Comparison of ENCODE assay signal across 10 mouse cellular contexts in the genomic region with DNA sequence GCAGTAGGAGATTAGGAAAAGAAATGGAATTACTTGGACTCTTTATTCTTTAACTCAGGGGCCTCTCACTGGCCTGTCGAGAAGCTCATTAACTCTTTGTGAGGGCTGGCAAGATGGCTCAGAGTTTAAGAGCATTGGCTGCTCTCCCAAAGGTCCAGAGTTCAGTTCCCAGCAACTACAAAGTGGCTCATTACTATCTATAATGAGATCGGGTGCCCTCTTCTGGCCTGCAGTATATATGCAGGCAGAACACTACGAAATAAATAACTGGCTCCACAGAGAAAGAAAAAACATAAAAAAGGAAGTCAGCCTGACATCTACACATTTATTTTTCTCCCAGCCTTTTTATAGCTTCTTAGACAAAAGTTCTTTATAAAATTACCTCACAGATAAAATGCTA. TPM values are rescaled to one million over a fixed set of nuclear protein-coding genes. Genes with fewer than 3 reads are reported as not detected.
DNase-seq lines count a peak whose midpoint lies in the region; ATAC-seq and TF ChIP-seq lines count a peak whose summit lies in the region.
"Had no signal": no experiment of that assay in that cellular context is flagged by ENCODE, and none has a peak within 500 bp of the region (broad histone marks: within the 10 kb centered on the region; RNA-seq: fewer than 3 reads in every experiment).

No protein-coding gene starts in this region.

- no peak overlapping the region for H3K4me3 ChIP-seq in forebrain, postnatal 0 days (ENCODE audit: low read depth, low read length)
- H3K4me3 ChIP-seq in forebrain, embryonic 16.5 days (replicated peaks; ENCODE audit: low read length), result no peak overlapping the region
- no peak overlapping the region for H3K4me3 ChIP-seq in midbrain, postnatal 0 days (ENCODE audit: low read depth, low read length)
- H3K4me3 ChIP-seq in midbrain, embryonic 13.5 days (replicated peaks), result no peak overlapping the region
- H3K4me3 ChIP-seq: limb, embryonic 15.5 days had no signal

- TF ChIP-seq CTCF in forebrain, postnatal 0 days (IDR thresholded peaks at IDR 0.05; ENCODE audit: low read depth), result peak; percentile 61
- TF ChIP-seq CTCF in midbrain, postnatal 0 days (IDR thresholded peaks at IDR 0.05), result peak; percentile 65

- H3K27me3 ChIP-seq in forebrain, postnatal 0 days (ENCODE audit: insufficient read depth, low read length), result no peaks in the 10 kb centered on the region
- no peaks in the 10 kb centered on the region for H3K27me3 ChIP-seq in forebrain, embryonic 16.5 days (replicated peaks; ENCODE audit: control insufficient read depth, insufficient read depth, low read length)
- H3K27me3 ChIP-seq in midbrain, postnatal 0 days (ENCODE audit: insufficient read depth, low read length), result no peaks in the 10 kb centered on the region
- H3K27me3 ChIP-seq in midbrain, embryonic 13.5 days, result no peaks in the 10 kb centered on the region
- H3K27me3 ChIP-seq: limb, embryonic 15.5 days had no signal

- no peaks in the 10 kb centered on the region for H3K9me3 ChIP-seq in forebrain, postnatal 0 days (ENCODE audit: low read length)
- no peaks in the 10 kb centered on the region for H3K9me3 ChIP-seq in forebrain, embryonic 16.5 days (ENCODE audit: control insufficient read depth, low read length)
- H3K9me3 ChIP-seq in midbrain, postnatal 0 days (ENCODE audit: low read length), result no peaks in the 10 kb centered on the region
- H3K9me3 ChIP-seq in midbrain, embryonic 13.5 days, result no peaks in the 10 kb centered on the region
- H3K9me3 ChIP-seq: limb, embryonic 15.5 days had no signal

- no peak overlapping the region for H3K9ac ChIP-seq in forebrain, postnatal 0 days
- H3K9ac ChIP-seq in forebrain, embryonic 16.5 days (replicated peaks; ENCODE audit: low read depth, low read length), result no peak overlapping the region
- H3K9ac ChIP-seq in midbrain, postnatal 0 days (replicated peaks; ENCODE audit: low read length, poor library complexity, severe bottlenecking), result no peak overlapping the region
- H3K9ac ChIP-seq in midbrain, embryonic 13.5 days (replicated peaks), result no peak overlapping the region
- H3K9ac ChIP-seq: limb, embryonic 15.5 days had no signal

- no peaks in the 10 kb centered on the region; the same call in 1 of the 2 replicates for H3K36me3 ChIP-seq in forebrain, postnatal 0 days (ENCODE audit: insufficient read depth)
- no peaks in the 10 kb centered on the region for H3K36me3 ChIP-seq in forebrain, embryonic 16.5 days (ENCODE audit: control insufficient read depth, insufficient read depth)
- H3K36me3 ChIP-seq in midbrain, postnatal 0 days (ENCODE audit: insufficient read depth, low read length), result no peaks in the 10 kb centered on the region
- no peaks in the 10 kb centered on the region; the same call in 1 of the 2 replicates for H3K36me3 ChIP-seq in midbrain, embryonic 13.5 days
- H3K36me3 ChIP-seq: limb, embryonic 15.5 days had no signal

- H3K27ac ChIP-seq in forebrain, postnatal 0 days (ENCODE audit: low read depth, low read length), result no peak overlapping the region
- H3K27ac ChIP-seq in forebrain, embryonic 16.5 days (ENCODE audit: low read length), result no peak overlapping the region
- H3K27ac ChIP-seq in midbrain, postnatal 0 days (ENCODE audit: low read depth, low read length), result no peak overlapping the region
- no peak overlapping the region for H3K27ac ChIP-seq in midbrain, embryonic 13.5 days
- H3K27ac ChIP-seq: limb, embryonic 15.5 days had no signal

- no peak for ATAC-seq in forebrain, postnatal 0 days
- ATAC-seq in forebrain, embryonic 16.5 days, result no peak
- ATAC-seq in midbrain, postnatal 0 days (ENCODE audit: low FRiP score), result no peak
- ATAC-seq in midbrain, embryonic 13.5 days, result no peak
- ATAC-seq in inflammation-experienced regulatory T-cells, adult 6 months, result no peak

- WGBS in forebrain, postnatal 0 days, result 13% methylated on average over 3 of the region's 3 CpGs
- WGBS in forebrain, embryonic 16.5 days, result 12% methylated on average over 3 of the region's 3 CpGs
- 18% methylated on average over 3 of the region's 3 CpGs for WGBS in midbrain, postnatal 0 days
- 34% methylated on average over 3 of the region's 3 CpGs for WGBS in midbrain, embryonic 13.5 days

- peak; percentile 30 for DNase-seq in forebrain, postnatal 0 days
- peak; percentile 27 for DNase-seq in midbrain, postnatal 0 days (ENCODE audit: low spot score)
- peak; percentile 45 to 56 for DNase-seq in kidney, postnatal 4 days
- peak; percentile 36 to 41 for DNase-seq in thymus, postnatal 36 days
- no peak for DNase-seq in right cerebral cortex, postnatal 36 days (ENCODE audit: low spot score in 2 of 2)
- DNase-seq: cerebellum, adult 9-11 months had no signal

- peaks cover 11% of the 10 kb centered on the region for H3K4me1 ChIP-seq in forebrain, postnatal 0 days (ENCODE audit: insufficient read depth)
- peaks cover 21% of the 10 kb centered on the region for H3K4me1 ChIP-seq in forebrain, embryonic 16.5 days (replicated peaks; ENCODE audit: control insufficient read depth, insufficient read depth, low read length)
- peaks cover 8% of the 10 kb centered on the region; the same call in 1 of the 2 replicates for H3K4me1 ChIP-seq in midbrain, postnatal 0 days (ENCODE audit: insufficient read depth, low read length)
- peaks cover 25% of the 10 kb centered on the region for H3K4me1 ChIP-seq in midbrain, embryonic 13.5 days (replicated peaks)

- H3K4me2 ChIP-seq in forebrain, postnatal 0 days (ENCODE audit: low read depth), result no peak overlapping the region
- H3K4me2 ChIP-seq in forebrain, embryonic 16.5 days (ENCODE audit: low read length), result no peak overlapping the region
- no peak overlapping the region for H3K4me2 ChIP-seq in midbrain, postnatal 0 days (ENCODE audit: low read depth, low read length, poor library complexity, severe bottlenecking)
- no peak overlapping the region for H3K4me2 ChIP-seq in midbrain, embryonic 13.5 days (replicated peaks)
- H3K4me2 ChIP-seq: limb, embryonic 15.5 days had no signal

RNA-seq across cellular contexts. Expression of gene Tecr, which starts 11.4 kb away (rescaled TPM):
- 762 and 857 TPM in 2 replicates for total RNA-seq in forebrain, postnatal 0 days (2014; rRNA removed)
- polyA plus RNA-seq in forebrain, postnatal 0 days (2015; fragmentation: Nextera tagmentation; extraction: Ambion mirVana), result 1,089 and 1,117 TPM in 2 replicates
- polyA plus RNA-seq in forebrain, embryonic 16.5 days (2015; fragmentation: Nextera tagmentation; extraction: Ambion mirVana), result 694 and 809 TPM in 2 replicates
- total RNA-seq in midbrain, postnatal 0 days (2014; rRNA removed), result 1,134 and 1,270 TPM in 2 replicates
- 1,433 and 1,533 TPM in 2 replicates for polyA plus RNA-seq in midbrain, postnatal 0 days (2015; fragmentation: Nextera tagmentation; extraction: Ambion mirVana)
- 820 and 847 TPM in 2 replicates for polyA plus RNA-seq in midbrain, embryonic 13.5 days (2015; fragmentation: Nextera tagmentation; extraction: Ambion mirVana)
- 100 to 1,000 TPM; 341 to 488 (median 426) TPM for polyA plus RNA-seq in inflammation-experienced regulatory T-cells, adult 6 months (2017; shearing (Covaris generic))

RNA-seq across cellular contexts. Expression of gene Dnajb1, which starts 11.6 kb away (rescaled TPM):
- total RNA-seq in forebrain, postnatal 0 days (2014; rRNA removed), result 41.2 and 46.6 TPM in 2 replicates
- polyA plus RNA-seq in forebrain, postnatal 0 days (2015; fragmentation: Nextera tagmentation; extraction: Ambion mirVana), result 40.7 and 65.1 TPM in 2 replicates
- 58.6 and 62.3 TPM in 2 replicates for polyA plus RNA-seq in forebrain, embryonic 16.5 days (2015; fragmentation: Nextera tagmentation; extraction: Ambion mirVana)
- total RNA-seq in midbrain, postnatal 0 days (2014; rRNA removed), result 41.0 and 43.3 TPM in 2 replicates
- 60.3 and 72.4 TPM in 2 replicates for polyA plus RNA-seq in midbrain, postnatal 0 days (2015; fragmentation: Nextera tagmentation; extraction: Ambion mirVana)
- polyA plus RNA-seq in midbrain, embryonic 13.5 days (2015; fragmentation: Nextera tagmentation; extraction: Ambion mirVana), result 56.6 and 61.5 TPM in 2 replicates
- 10 to 100 TPM; 36.3 to 53.7 (median 41.0) TPM for polyA plus RNA-seq in inflammation-experienced regulatory T-cells, adult 6 months (2017; shearing (Covaris generic))

RNA-seq across cellular contexts. Expression of gene Ndufb7, which starts 29.9 kb away (rescaled TPM):
- 155 and 262 TPM in 2 replicates for total RNA-seq in forebrain, postnatal 0 days (2014; rRNA removed)
- polyA plus RNA-seq in forebrain, postnatal 0 days (2015; fragmentation: Nextera tagmentation; extraction: Ambion mirVana), result 392 and 492 TPM in 2 replicates
- 281 and 325 TPM in 2 replicates for polyA plus RNA-seq in forebrain, embryonic 16.5 days (2015; fragmentation: Nextera tagmentation; extraction: Ambion mirVana)
- 151 and 158 TPM in 2 replicates for total RNA-seq in midbrain, postnatal 0 days (2014; rRNA removed)
- 396 and 420 TPM in 2 replicates for polyA plus RNA-seq in midbrain, postnatal 0 days (2015; fragmentation: Nextera tagmentation; extraction: Ambion mirVana)
- polyA plus RNA-seq in midbrain, embryonic 13.5 days (2015; fragmentation: Nextera tagmentation; extraction: Ambion mirVana), result 380 and 382 TPM in 2 replicates
- polyA plus RNA-seq in inflammation-experienced regulatory T-cells, adult 6 months (2017; shearing (Covaris generic)), result 100 to 1,000 TPM; 284 to 389 (median 291) TPM

RNA-seq across cellular contexts. Expression of gene Gipc1, which starts 56.1 kb away (rescaled TPM):
- total RNA-seq in forebrain, postnatal 0 days (2014; rRNA removed), result 77.8 and 85.3 TPM in 2 replicates
- polyA plus RNA-seq in forebrain, postnatal 0 days (2015; fragmentation: Nextera tagmentation; extraction: Ambion mirVana), result 119 and 135 TPM in 2 replicates
- polyA plus RNA-seq in forebrain, embryonic 16.5 days (2015; fragmentation: Nextera tagmentation; extraction: Ambion mirVana), result 147 and 151 TPM in 2 replicates
- 72.3 and 74.2 TPM in 2 replicates for total RNA-seq in midbrain, postnatal 0 days (2014; rRNA removed)
- polyA plus RNA-seq in midbrain, postnatal 0 days (2015; fragmentation: Nextera tagmentation; extraction: Ambion mirVana), result 108 and 111 TPM in 2 replicates
- polyA plus RNA-seq in midbrain, embryonic 13.5 days (2015; fragmentation: Nextera tagmentation; extraction: Ambion mirVana), result 164 and 172 TPM in 2 replicates
- 10 to 100 TPM; 14.4 to 18.1 (median 14.7) TPM for polyA plus RNA-seq in inflammation-experienced regulatory T-cells, adult 6 months (2017; shearing (Covaris generic))

Comparison
In these comparisons a context has a peak if more than half of its experiments do, and no peak if none do; other contexts are left out.
1. DNase-seq: peak in forebrain, postnatal 0 days (single experiment), midbrain, postnatal 0 days (single experiment), kidney, postnatal 4 days (2 of 2) and thymus, postnatal 36 days (2 of 2); none in right cerebral cortex, postnatal 36 days (0 of 2).